Comparison of ENCODE assay signal across 8 mouse cellular contexts in genomic region chr8:84737608-84738007, GRCm38 (mm10). TPM values are rescaled to one million over a fixed set of nuclear protein-coding genes. Genes with fewer than 3 reads are reported as not detected.
A peak's percentile ranks its signal among the peaks of the same experiment; 100 is the strongest.
DNase-seq lines count a peak whose midpoint lies in the region; ATAC-seq and TF ChIP-seq lines count a peak whose summit lies in the region.

No protein-coding gene starts in this region.

- peak; percentile 96 for ATAC-seq in CD4-positive, CD25-positive, alpha-beta regulatory T cell, adult 4 months
- ATAC-seq in heart, embryonic 11.5 days (replicated peaks; ENCODE audit: insufficient number of reproducible peaks, low FRiP score, low TSS enrichment): no peak
- ATAC-seq in kidney, embryonic 14.5 days (ENCODE audit: low FRiP score, low TSS enrichment): peak; percentile 53
- peak; percentile 74 for ATAC-seq in liver, embryonic 15.5 days (ENCODE audit: insufficient read depth)
- peak; percentile 61 for ATAC-seq in neural tube, embryonic 11.5 days (ENCODE audit: insufficient read depth, low FRiP score, low TSS enrichment)

- H3K4me2 ChIP-seq in heart, embryonic 11.5 days: peak overlapping the region; percentile 66
- H3K4me2 ChIP-seq in kidney, embryonic 14.5 days (replicated peaks; ENCODE audit: low read depth, low read length): peak overlapping the region; percentile 18; the same call in 1 of the 2 replicates
- H3K4me2 ChIP-seq in liver, embryonic 15.5 days: peak overlapping the region; percentile 64
- H3K4me2 ChIP-seq in neural tube, embryonic 11.5 days (ENCODE audit: low read depth): peak overlapping the region; percentile 29; the same call in 1 of the 2 replicates

- peak; percentile 94 for TF ChIP-seq CTCF in bone marrow macrophage, adult 2 months (IDR thresholded peaks at IDR 0.05; ENCODE audit: low read depth, low read length)
- TF ChIP-seq CTCF in embryonic fibroblast, embryonic 13.5 days (IDR thresholded peaks at IDR 0.05; ENCODE audit: borderline replicate concordance, insufficient read depth, low read length): peak; percentile 99

- peaks cover 45% of the 10 kb centered on the region for H3K27me3 ChIP-seq in heart, embryonic 11.5 days (ENCODE audit: control insufficient read depth, insufficient read depth, low read length)
- H3K27me3 ChIP-seq in kidney, embryonic 14.5 days (ENCODE audit: control insufficient read depth, insufficient read depth, low read length): peaks cover 66% of the 10 kb centered on the region
- peaks cover 64% of the 10 kb centered on the region for H3K27me3 ChIP-seq in liver, embryonic 15.5 days
- H3K27me3 ChIP-seq in neural tube, embryonic 11.5 days (ENCODE audit: control insufficient read depth, insufficient read depth, low read length): peaks cover 95% of the 10 kb centered on the region

- H3K4me1 ChIP-seq in bone marrow macrophage, adult 2 months (ENCODE audit: control insufficient read depth, insufficient read depth, low read length): peaks cover 7% of the 10 kb centered on the region
- peaks cover 26% of the 10 kb centered on the region for H3K4me1 ChIP-seq in embryonic fibroblast, embryonic 13.5 days (ENCODE audit: control insufficient read depth, insufficient read depth, low read length)
- H3K4me1 ChIP-seq in heart, embryonic 11.5 days (ENCODE audit: control insufficient read depth, insufficient read depth, low read length): peaks cover 58% of the 10 kb centered on the region
- peaks cover 42% of the 10 kb centered on the region for H3K4me1 ChIP-seq in kidney, embryonic 14.5 days (ENCODE audit: control insufficient read depth, insufficient read depth, low read length)
- H3K4me1 ChIP-seq in liver, embryonic 15.5 days (replicated peaks): peaks cover 78% of the 10 kb centered on the region
- H3K4me1 ChIP-seq in neural tube, embryonic 11.5 days (ENCODE audit: control insufficient read depth, insufficient read depth, low read length): peaks cover 15% of the 10 kb centered on the region

- H3K27ac ChIP-seq in bone marrow macrophage, adult 2 months (ENCODE audit: insufficient read depth, low read depth, low read length): no peak overlapping the region
- 0 out of 2 replicates have a peak overlapping the region, but pooled peaks have one; percentile 1 for H3K27ac ChIP-seq in embryonic fibroblast, embryonic 13.5 days (ENCODE audit: insufficient read depth, low read length)
- H3K27ac ChIP-seq in heart, embryonic 11.5 days (ENCODE audit: low read depth, low read length): no peak overlapping the region
- no peak overlapping the region for H3K27ac ChIP-seq in kidney, embryonic 14.5 days (ENCODE audit: low read depth, low read length)
- 0 out of 2 replicates have a peak overlapping the region, but pooled peaks have one; percentile 14 for H3K27ac ChIP-seq in liver, embryonic 15.5 days (replicated peaks)
- H3K27ac ChIP-seq in neural tube, embryonic 11.5 days (ENCODE audit: low read depth, low read length): no peak overlapping the region

- WGBS in heart, embryonic 11.5 days (ENCODE audit: insufficient replicate concordance): 1% methylated on average over 16 of the region's 16 CpGs
- WGBS in kidney, embryonic 14.5 days: 1% methylated on average over 16 of the region's 16 CpGs
- 2% methylated on average over 16 of the region's 16 CpGs for WGBS in liver, embryonic 15.5 days (ENCODE audit: insufficient replicate concordance)
- 2% methylated on average over 16 of the region's 16 CpGs for WGBS in neural tube, embryonic 11.5 days

- no peak overlapping the region for H3K4me3 ChIP-seq in bone marrow macrophage, adult 2 months (ENCODE audit: insufficient read depth, low read length)
- no peak overlapping the region for H3K4me3 ChIP-seq in embryonic fibroblast, embryonic 13.5 days (ENCODE audit: insufficient read depth, low read length)
- H3K4me3 ChIP-seq in heart, embryonic 11.5 days (ENCODE audit: low read depth, low read length): peak overlapping the region; percentile 25
- no peak overlapping the region for H3K4me3 ChIP-seq in kidney, embryonic 14.5 days (ENCODE audit: low read length)
- H3K4me3 ChIP-seq in liver, embryonic 15.5 days (replicated peaks): peak overlapping the region; percentile 17; the same call in 1 of the 2 replicates
- no peak overlapping the region; the same call in 1 of the 2 replicates for H3K4me3 ChIP-seq in neural tube, embryonic 11.5 days (ENCODE audit: low read depth, low read length)

- peak; percentile 87 for DNase-seq in neural tube, embryonic 11.5 days (ENCODE audit: low spot score)
- DNase-seq in testis, postnatal 10 days (ENCODE audit: low spot score): peak; percentile 91

- no peaks in the 10 kb centered on the region for H3K36me3 ChIP-seq in heart, embryonic 11.5 days (ENCODE audit: control insufficient read depth, insufficient read depth, low read length)
- H3K36me3 ChIP-seq in kidney, embryonic 14.5 days (ENCODE audit: control insufficient read depth, insufficient read depth, low read length): no peaks in the 10 kb centered on the region
- no peaks in the 10 kb centered on the region for H3K36me3 ChIP-seq in liver, embryonic 15.5 days (replicated peaks)
- H3K36me3 ChIP-seq in neural tube, embryonic 11.5 days (ENCODE audit: control insufficient read depth, insufficient read depth, low read length): no peaks in the 10 kb centered on the region

- H3K9me3 ChIP-seq in heart, embryonic 11.5 days (replicated peaks; ENCODE audit: control insufficient read depth, low read length): no peaks in the 10 kb centered on the region
- no peaks in the 10 kb centered on the region for H3K9me3 ChIP-seq in kidney, embryonic 14.5 days (ENCODE audit: control insufficient read depth, low read length)
- no peaks in the 10 kb centered on the region for H3K9me3 ChIP-seq in liver, embryonic 15.5 days (replicated peaks)
- H3K9me3 ChIP-seq in neural tube, embryonic 11.5 days (ENCODE audit: control insufficient read depth, low read length): no peaks in the 10 kb centered on the region

- peak overlapping the region; percentile 47; the same call in 1 of the 2 replicates for H3K9ac ChIP-seq in heart, embryonic 11.5 days (ENCODE audit: low read depth, low read length)
- no peak overlapping the region for H3K9ac ChIP-seq in kidney, embryonic 14.5 days (ENCODE audit: low read depth, low read length)
- peak overlapping the region; percentile 48; the same call in 1 of the 2 replicates for H3K9ac ChIP-seq in liver, embryonic 15.5 days
- peak overlapping the region; percentile 22 for H3K9ac ChIP-seq in neural tube, embryonic 11.5 days (ENCODE audit: low read length)

- TF ChIP-seq POLR2A in bone marrow macrophage, adult 2 months (IDR thresholded peaks at IDR 0.05; ENCODE audit: borderline replicate concordance, low read depth, low read length): no peak
- no peak for TF ChIP-seq POLR2A in embryonic fibroblast, embryonic 13.5 days (IDR thresholded peaks at IDR 0.05; ENCODE audit: low read depth, low read length)

RNA-seq across cellular contexts. Expression of gene G430095P16Rik, which starts 14.8 kb away (rescaled TPM):
- polyA plus RNA-seq in CD4-positive, CD25-positive, alpha-beta regulatory T cell, adult 4 months (2017; shearing (Covaris generic)): 10 to 100 TPM; 24.3 to 28.6 TPM
- polyA plus RNA-seq in bone marrow macrophage, adult 2 months (2012; ENCODE audit: insufficient read depth, insufficient read length, missing spikeins): 1.0 and 1.1 TPM in 2 replicates
- polyA plus RNA-seq in embryonic fibroblast, embryonic 13.5 days (2011; ENCODE audit: insufficient read length, low read depth, missing spikeins): 0.74 TPM in 1 of 2 replicates, not detected in the other
- 3.4 and 5.4 TPM in 2 replicates for polyA plus RNA-seq in heart, embryonic 11.5 days (2014; fragmentation: Nextera tagmentation; extraction: Ambion mirVana)
- 1.7 and 2.8 TPM in 2 replicates for polyA plus RNA-seq in kidney, embryonic 14.5 days (2014; fragmentation: Nextera tagmentation; extraction: Ambion mirVana)
- 8.1 and 8.7 TPM in 2 replicates for polyA plus RNA-seq in liver, embryonic 15.5 days (2015; fragmentation: Nextera tagmentation; extraction: Ambion mirVana)
- polyA plus RNA-seq in neural tube, embryonic 11.5 days (2014; fragmentation: Nextera tagmentation; extraction: Ambion mirVana): 0.84 and 1.8 TPM in 2 replicates

RNA-seq across cellular contexts. Expression of gene Lyl1, which starts 36.4 kb away (rescaled TPM):
- 1 to 10 TPM; 2.0 to 2.6 TPM for polyA plus RNA-seq in CD4-positive, CD25-positive, alpha-beta regulatory T cell, adult 4 months (2017; shearing (Covaris generic))
- 91.9 and 102 TPM in 2 replicates for polyA plus RNA-seq in bone marrow macrophage, adult 2 months (2012; ENCODE audit: insufficient read depth, insufficient read length, missing spikeins)
- polyA plus RNA-seq in embryonic fibroblast, embryonic 13.5 days (2011; ENCODE audit: insufficient read length, low read depth, missing spikeins): not detected in 2 replicates
- 19.5 and 22.9 TPM in 2 replicates for polyA plus RNA-seq in heart, embryonic 11.5 days (2014; fragmentation: Nextera tagmentation; extraction: Ambion mirVana)
- 6.3 and 8.9 TPM in 2 replicates for polyA plus RNA-seq in kidney, embryonic 14.5 days (2014; fragmentation: Nextera tagmentation; extraction: Ambion mirVana)
- 55.3 and 58.3 TPM in 2 replicates for polyA plus RNA-seq in liver, embryonic 15.5 days (2015; fragmentation: Nextera tagmentation; extraction: Ambion mirVana)
- 4.6 and 5.3 TPM in 2 replicates for polyA plus RNA-seq in neural tube, embryonic 11.5 days (2014; fragmentation: Nextera tagmentation; extraction: Ambion mirVana)

RNA-seq across cellular contexts. Expression of gene Nacc1, which starts 49.9 kb away (rescaled TPM):
- 1 to 10 TPM; 8.1 to 9.1 TPM for polyA plus RNA-seq in CD4-positive, CD25-positive, alpha-beta regulatory T cell, adult 4 months (2017; shearing (Covaris generic))
- 30.8 and 35.2 TPM in 2 replicates for polyA plus RNA-seq in bone marrow macrophage, adult 2 months (2012; ENCODE audit: insufficient read depth, insufficient read length, missing spikeins)
- 47.2 and 54.9 TPM in 2 replicates for polyA plus RNA-seq in embryonic fibroblast, embryonic 13.5 days (2011; ENCODE audit: insufficient read length, low read depth, missing spikeins)
- 19.1 and 19.6 TPM in 2 replicates for polyA plus RNA-seq in heart, embryonic 11.5 days (2014; fragmentation: Nextera tagmentation; extraction: Ambion mirVana)
- 28.1 and 33.1 TPM in 2 replicates for polyA plus RNA-seq in kidney, embryonic 14.5 days (2014; fragmentation: Nextera tagmentation; extraction: Ambion mirVana)
- polyA plus RNA-seq in liver, embryonic 15.5 days (2015; fragmentation: Nextera tagmentation; extraction: Ambion mirVana): 6.2 and 7.2 TPM in 2 replicates
- 26.2 and 27.0 TPM in 2 replicates for polyA plus RNA-seq in neural tube, embryonic 11.5 days (2014; fragmentation: Nextera tagmentation; extraction: Ambion mirVana)

RNA-seq across cellular contexts. Expression of gene Trmt1, which starts 51.5 kb away (rescaled TPM):
- polyA plus RNA-seq in CD4-positive, CD25-positive, alpha-beta regulatory T cell, adult 4 months (2017; shearing (Covaris generic)): 10 to 100 TPM; 45.0 to 60.3 TPM
- 46.8 and 58.4 TPM in 2 replicates for polyA plus RNA-seq in bone marrow macrophage, adult 2 months (2012; ENCODE audit: insufficient read depth, insufficient read length, missing spikeins)
- polyA plus RNA-seq in embryonic fibroblast, embryonic 13.5 days (2011; ENCODE audit: insufficient read length, low read depth, missing spikeins): 80.2 and 86.7 TPM in 2 replicates
- 49.7 and 51.6 TPM in 2 replicates for polyA plus RNA-seq in heart, embryonic 11.5 days (2014; fragmentation: Nextera tagmentation; extraction: Ambion mirVana)
- 65.4 and 82.3 TPM in 2 replicates for polyA plus RNA-seq in kidney, embryonic 14.5 days (2014; fragmentation: Nextera tagmentation; extraction: Ambion mirVana)
- polyA plus RNA-seq in liver, embryonic 15.5 days (2015; fragmentation: Nextera tagmentation; extraction: Ambion mirVana): 27.9 and 36.1 TPM in 2 replicates
- polyA plus RNA-seq in neural tube, embryonic 11.5 days (2014; fragmentation: Nextera tagmentation; extraction: Ambion mirVana): 60.4 and 60.6 TPM in 2 replicates

Comparison
In these comparisons a context has a peak if more than half of its experiments do, and no peak if none do; other contexts are left out.
1. H3K27ac ChIP-seq: peak in embryonic fibroblast, embryonic 13.5 days (single experiment) and liver, embryonic 15.5 days (single experiment); none in bone marrow macrophage, adult 2 months (single experiment), heart, embryonic 11.5 days (single experiment), kidney, embryonic 14.5 days (single experiment) and neural tube, embryonic 11.5 days (single experiment).
2. H3K4me3 ChIP-seq: peak in heart, embryonic 11.5 days (single experiment) and liver, embryonic 15.5 days (single experiment); none in bone marrow macrophage, adult 2 months (single experiment), embryonic fibroblast, embryonic 13.5 days (single experiment), kidney, embryonic 14.5 days (single experiment) and neural tube, embryonic 11.5 days (single experiment).
3. Peak in every context shown above with its lines, with median percentiles within 50 percentile points of each other: H3K4me2 ChIP-seq.